ENCODE assay signal across 1 mouse cellular context in genomic region chr14:45350931-45351859, GRCm38 (mm10).
A peak's percentile ranks its signal among the peaks of the same experiment; 100 is the strongest.
TF ChIP-seq lines count a peak whose summit lies in the region.

TSS of gene Styx (plus strand) at chr14:45351093.

TF ChIP-seq in CH12.LX, 34 proteins besides CTCF, POLR2A, EP300 and RAD21 (continued from another document):
- TF ChIP-seq MXI1 (IDR thresholded peaks at IDR 0.05; ENCODE audit: low read depth, low read length) (peak; percentile 50), ZMIZ1 (IDR thresholded peaks at IDR 0.05; ENCODE audit: low read depth, low read length) (no peak), HCFC1 (IDR thresholded peaks at IDR 0.05; ENCODE audit: low read depth, low read length) (peak; percentile 9; the same call in 1 of the 2 replicates), MAX (IDR thresholded peaks at IDR 0.05; ENCODE audit: low read length) (no peak), POLR2AphosphoS2 (IDR thresholded peaks at IDR 0.05; ENCODE audit: low read depth, low read length) (no peak), NRF1 (IDR thresholded peaks at IDR 0.05; ENCODE audit: low read depth, low read length) (peak; percentile 81), PAX5 (IDR thresholded peaks at IDR 0.05; ENCODE audit: low read length) (no peak), MAZ (IDR thresholded peaks at IDR 0.05; ENCODE audit: low read depth, low read length) (no peak), MAFK (IDR thresholded peaks at IDR 0.05; ENCODE audit: insufficient replicate concordance, low read length) (no peak), RCOR1 (conservative IDR thresholded peaks at IDR 0.05; ENCODE audit: low read depth, low read length) (no peak), CHD1 (IDR thresholded peaks at IDR 0.05; ENCODE audit: low read depth, low read length) (no peak), UBTF (IDR thresholded peaks at IDR 0.05; ENCODE audit: low read depth, low read length) (0 out of 2 replicates have a peak, but pooled peaks have one; percentile 62), KAT2A (IDR thresholded peaks at IDR 0.05; ENCODE audit: insufficient replicate concordance, low read length) (no peak), TCF12 (IDR thresholded peaks at IDR 0.05; ENCODE audit: low read depth, low read length) (no peak)
